Mouse (Mus musculus) myocyte (in vitro differentiated cells): ENCODE data around the gene Elavl2.

Source experiments
- E2F4 ChIP-seq: IDR thresholded peaks from one replicate; pipeline ENCODE4 v1.6.1; 2011; ENCODE audit warnings: mild to moderate bottlenecking, control low read depth, moderate library complexity; ENCODE audit not compliant: insufficient read depth
- MAX ChIP-seq: IDR thresholded peaks from one replicate; pipeline ENCODE4 v1.6.1; 2011; ENCODE audit warnings: low read depth, mild to moderate bottlenecking, control low read depth
- MYOG ChIP-seq, 3 experiments: IDR thresholded peaks; one replicate each; pipeline ENCODE4 v1.6.1; 2011; ENCODE audit warnings: control low read depth in 2 of 3, low read depth in 2 of 3, mild to moderate bottlenecking in 2 of 3; ENCODE audit not compliant: insufficient read length in 2 of 3, control insufficient read depth in 1 of 3, insufficient read depth in 1 of 3
- POLR2A ChIP-seq: IDR thresholded peaks from one replicate; pipeline ENCODE4 v1.6.1; 2011; ENCODE audit warnings: low read depth, mild to moderate bottlenecking, control low read depth, moderate library complexity; ENCODE audit not compliant: insufficient read length
- POLR2AphosphoS2 ChIP-seq: IDR thresholded peaks from one replicate; pipeline ENCODE4 v1.6.1; 2011; ENCODE audit warnings: low read depth, control low read depth; ENCODE audit not compliant: insufficient read length
- SRF ChIP-seq: IDR thresholded peaks from one replicate; pipeline ENCODE4 v1.6.1; 2011; ENCODE audit warnings: low read depth; ENCODE audit not compliant: control insufficient read depth, insufficient read length
- TCF12 ChIP-seq: IDR thresholded peaks from one replicate; pipeline ENCODE4 v1.6.1; 2011; ENCODE audit warnings: mild to moderate bottlenecking, control low read depth; ENCODE audit not compliant: poor library complexity, insufficient read depth, severe bottlenecking
- USF1 ChIP-seq: IDR thresholded peaks from one replicate; pipeline ENCODE4 v1.6.1; 2011; ENCODE audit warnings: low read depth, mild to moderate bottlenecking, control low read depth, moderate library complexity

- no peak for TF ChIP-seq TCF12
- TF ChIP-seq USF1, result no peak
- TF ChIP-seq POLR2A, result no peak
- no peak for TF ChIP-seq E2F4
- no peak for TF ChIP-seq MAX
- no peak for TF ChIP-seq POLR2AphosphoS2
- TF ChIP-seq SRF, result no peak
- no peak for TF ChIP-seq MYOG (IDR thresholded peaks at IDR 0.05; ENCODE audit: control insufficient read depth in 1 of 3, insufficient read depth in 1 of 3, insufficient read length in 2 of 3, low read depth in 2 of 3)
Measured at GRCm38 (mm10) chr4:91244554-91244953, 156.0 kb downstream of the Elavl2 start.
